Mouse (Mus musculus) large intestine, adult 2 months (tissue): ENCODE measurements around the gene Hspg2. TPM values are rescaled to one million over a fixed set of nuclear protein-coding genes. Genes with fewer than 3 reads are reported as not detected.

Experiments
- DNase-seq: peaks from one replicate; pipeline ENCODE4 v3.0.0-alpha.2; 2012; ENCODE audit warnings: low read depth, low spot score
- WGBS: fragments of 180-500 bp; shearing (Covaris S2); methylation state at CpG from one replicate; pipeline ENCODE4 v1.1.7; 2018; 5-methylcytosine and 5-hydroxymethylcytosine counted together
- polyA plus RNA-seq: library from polyadenylated mRNA; depleted of rRNA; stranded (reverse); fragments of >200 nt; gene quantifications from 2 replicates; pipeline ENCODE4 v1.2.3, GENCODE M21; 2012

Hspg2 gene
- polyA plus RNA-seq, 1 experiment = 19.7 TPM

- DNase-seq = no peak
- WGBS = 63% methylated on average over 6 of the region's 6 CpGs
These were observed 9.0 kb downstream of the Hspg2 start for GRCm38 (mm10) chr4:137477611-137478010.

GRCm38 (mm10) chr4:137478306-137478705, 9.7 kb downstream of the Hspg2 start:
- no peak for DNase-seq
- WGBS = 70% methylated on average over 5 of the region's 5 CpGs

- 20% methylated on average over 6 of the region's 6 CpGs for WGBS
- no peak for DNase-seq
These were observed 11.2 kb downstream of the Hspg2 start for GRCm38 (mm10) chr4:137479757-137480156.

- WGBS = 30% methylated on average over 19 of the region's 19 CpGs
- DNase-seq = no peak
These were observed 11.8 kb downstream of the Hspg2 start for GRCm38 (mm10) chr4:137480191-137480992.

- no peak for DNase-seq
- WGBS = 6% methylated on average over 1 of the region's 1 CpGs
These were observed 12.4 kb downstream of the Hspg2 start for GRCm38 (mm10) chr4:137480993-137481340.

GRCm38 (mm10) chr4:137481381-137482030, 12.9 kb downstream of the Hspg2 start:
- 33% methylated on average over 13 of the region's 13 CpGs for WGBS
- DNase-seq = no peak

GRCm38 (mm10) chr4:137483871-137484270, 15.3 kb downstream of the Hspg2 start:
- no peak for DNase-seq
- 13% methylated on average over 16 of the region's 16 CpGs for WGBS

- 48% methylated on average over 7 of the region's 7 CpGs for WGBS
- no peak for DNase-seq
These were observed 16.0 kb downstream of the Hspg2 start for GRCm38 (mm10) chr4:137484586-137484985.

GRCm38 (mm10) chr4:137485258-137485960, 16.8 kb downstream of the Hspg2 start:
- WGBS = 70% methylated on average over 14 of the region's 14 CpGs

GRCm38 (mm10) chr4:137486081-137487014, 17.8 kb downstream of the Hspg2 start:
- DNase-seq = no peak
- 75% methylated on average over 20 of the region's 20 CpGs for WGBS

More at GRCm38 (mm10) chr4:137485258-137485960, 16.8 kb downstream of the Hspg2 start:
- no peak for DNase-seq

- DNase-seq = no peak
- 50% methylated on average over 10 of the region's 10 CpGs for WGBS
These were observed 18.9 kb downstream of the Hspg2 start for GRCm38 (mm10) chr4:137487286-137488000.

- no peak for DNase-seq
- WGBS = 60% methylated on average over 11 of the region's 11 CpGs
These were observed 19.5 kb downstream of the Hspg2 start for GRCm38 (mm10) chr4:137488038-137488437.

GRCm38 (mm10) chr4:137488571-137489303, 20.2 kb downstream of the Hspg2 start:
- 53% methylated on average over 12 of the region's 12 CpGs for WGBS
- no peak for DNase-seq

- WGBS = 64% methylated on average over 8 of the region's 8 CpGs
These were observed 21.4 kb downstream of the Hspg2 start for GRCm38 (mm10) chr4:137489996-137490395.

GRCm38 (mm10) chr4:137492563-137492962, 24.0 kb downstream of the Hspg2 start:
- WGBS = 81% methylated on average over 11 of the region's 11 CpGs
- DNase-seq = no peak

More at GRCm38 (mm10) chr4:137489996-137490395, 21.4 kb downstream of the Hspg2 start:
- DNase-seq = no peak

GRCm38 (mm10) chr4:137493187-137493586, 24.6 kb downstream of the Hspg2 start:
- WGBS = 85% methylated on average over 4 of the region's 4 CpGs
- no peak for DNase-seq

- no peak for DNase-seq
- WGBS = 56% methylated on average over 19 of the region's 19 CpGs
These were observed 26.4 kb downstream of the Hspg2 start for GRCm38 (mm10) chr4:137494751-137495500.
